Mouse (Mus musculus) gastrocnemius, postnatal 4 days (tissue): ENCODE measurements at regions not wholly inside any gene's neighbourhood (a gene's known extent, or its start where the extent isn't known, plus 50 kb on each side); places are given as distances from the start of the nearest gene placed in this dataset.

Source experiments
- DNase-seq, 2 experiments: peaks; one replicate each; pipeline ENCODE4 v3.0.0; 2021 to 2022; ENCODE audit warnings: low spot score in 2 of 2, mixed read lengths in 2 of 2

DNA sequence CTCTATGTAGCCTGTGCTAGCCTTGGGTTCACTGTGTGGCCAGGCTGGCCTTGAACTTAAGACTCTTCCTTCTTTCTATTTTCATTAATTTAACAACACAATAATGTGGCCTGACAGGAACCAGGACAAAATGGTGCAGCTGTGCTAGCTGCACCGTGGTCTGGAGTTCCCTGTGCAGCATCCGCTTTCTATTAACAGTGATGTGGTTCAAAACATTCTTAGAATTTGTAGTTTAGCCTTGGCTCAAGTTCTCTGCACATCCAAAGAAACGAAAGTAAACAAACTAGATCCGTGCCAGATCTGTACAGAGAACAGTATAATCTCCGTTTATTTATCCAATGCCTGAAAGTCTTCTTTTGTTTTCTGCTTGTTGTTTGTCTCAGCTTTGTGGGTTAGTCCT is 88.5 kb downstream of the Irx1 start:
- DNase-seq = no peak

DNA sequence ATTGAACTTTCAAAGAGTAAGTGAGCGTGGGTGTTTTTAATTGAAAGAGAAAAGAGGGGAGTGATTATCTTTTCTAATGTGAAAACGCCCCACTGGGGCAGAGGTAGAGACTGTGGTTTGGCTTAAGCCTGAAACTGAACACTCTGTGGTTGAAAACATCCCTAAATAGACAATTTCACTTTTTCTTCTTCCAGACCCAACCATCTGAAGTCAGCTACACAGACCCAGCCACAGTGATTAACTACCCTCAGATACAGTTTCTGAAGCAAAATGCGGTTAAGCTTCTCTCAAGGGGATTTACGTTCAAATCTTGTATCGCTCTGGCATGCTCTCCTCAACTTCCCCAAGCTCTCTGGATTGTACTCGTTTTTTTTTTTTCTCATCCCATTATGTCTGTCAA is 94.8 kb downstream of the Irx1 start:
- no peak for DNase-seq

DNA sequence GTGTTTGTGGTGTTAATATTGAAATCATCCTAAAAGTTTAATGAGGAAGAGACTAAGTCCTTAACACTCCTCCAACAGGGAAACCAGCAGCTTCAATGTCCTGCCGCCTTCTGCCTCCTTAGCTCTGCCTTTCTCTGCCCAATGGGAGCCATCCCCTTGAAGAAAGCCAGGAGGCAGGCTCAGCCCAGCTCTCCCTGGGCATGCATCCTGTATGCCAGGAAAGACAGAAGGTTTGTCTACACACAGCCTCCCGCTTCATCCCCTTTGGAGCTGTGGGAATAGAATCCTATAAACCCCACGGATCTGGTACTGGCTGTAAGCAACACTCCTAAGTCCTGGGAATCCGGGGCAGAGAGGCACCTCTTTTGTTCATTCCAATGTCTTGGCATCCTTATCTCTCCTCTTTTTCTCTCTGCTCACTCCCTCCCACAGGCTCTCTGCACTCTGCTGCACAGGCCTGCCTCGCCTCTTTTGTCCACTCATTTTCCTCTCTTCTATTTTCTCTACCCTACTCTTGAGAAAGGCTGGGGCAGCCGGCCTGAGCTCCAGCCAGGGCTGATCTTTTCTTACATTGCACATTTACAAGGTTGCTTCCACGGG is 110.0 kb downstream of the Irx1 start:
- no peak for DNase-seq

DNA sequence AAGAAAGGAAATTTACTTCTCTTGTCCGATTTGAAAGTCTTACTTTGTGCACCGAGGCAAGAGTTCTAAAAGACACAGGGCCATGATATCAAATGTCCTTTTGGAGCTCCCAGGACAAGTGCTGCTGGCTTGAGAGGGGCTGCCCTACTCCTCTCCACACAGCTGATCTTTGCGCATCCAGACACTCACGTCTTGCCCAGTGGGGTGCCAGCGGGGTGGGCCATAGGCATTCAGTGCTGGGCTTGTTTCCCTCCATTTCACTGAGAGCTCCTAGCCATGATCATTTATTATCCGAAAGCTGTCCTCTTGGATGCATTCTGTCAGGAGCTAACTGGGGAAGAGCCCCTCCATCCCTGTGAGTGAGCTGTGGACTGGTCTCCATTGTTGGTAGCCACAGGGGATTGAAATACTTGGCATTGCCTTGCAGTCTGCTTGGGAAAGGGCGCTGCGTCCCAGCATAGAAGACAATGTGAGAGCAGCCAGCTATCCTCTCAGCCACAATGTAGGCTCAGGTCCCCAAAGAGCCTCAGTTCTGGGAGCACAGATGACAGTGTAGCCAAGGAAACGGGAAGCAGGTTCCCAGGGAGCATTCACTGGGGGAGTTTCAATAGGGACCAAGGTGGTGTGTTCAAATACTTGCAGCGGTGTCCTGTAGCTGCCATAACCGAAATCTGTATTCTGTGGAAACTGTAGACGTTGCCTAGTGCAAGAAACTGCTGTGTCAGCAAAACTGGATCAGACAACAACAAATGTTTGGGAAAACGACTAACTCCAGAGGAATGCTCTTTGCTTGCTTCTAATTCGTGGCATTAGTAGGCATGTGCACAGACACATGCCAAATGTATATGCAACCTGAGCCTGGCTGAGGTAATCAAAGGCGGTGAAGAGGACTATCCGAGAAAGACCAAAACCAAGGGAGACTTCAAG is 159.2 kb downstream of the Irx1 start:
- DNase-seq = no peak

DNA sequence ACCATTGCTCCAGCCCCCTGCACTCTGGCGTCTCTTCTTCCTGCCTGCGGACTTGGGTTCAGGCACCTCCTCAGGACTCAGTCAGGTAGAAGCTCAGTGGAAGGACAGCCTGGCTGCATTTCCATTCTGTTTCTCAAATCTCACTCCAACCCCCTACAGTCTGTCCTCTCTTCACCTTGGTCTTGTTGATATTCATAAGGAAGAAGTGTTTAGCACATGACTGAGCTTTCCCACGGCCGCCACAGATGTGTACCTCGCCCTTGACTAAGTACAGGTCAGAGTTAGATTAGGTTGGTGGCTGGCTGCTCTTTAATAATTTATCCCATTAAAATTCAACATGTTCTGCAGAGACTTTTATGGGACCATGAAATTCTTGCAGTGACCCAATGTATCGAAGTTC is 165.2 kb downstream of the Irx1 start:
- no peak for DNase-seq

DNA sequence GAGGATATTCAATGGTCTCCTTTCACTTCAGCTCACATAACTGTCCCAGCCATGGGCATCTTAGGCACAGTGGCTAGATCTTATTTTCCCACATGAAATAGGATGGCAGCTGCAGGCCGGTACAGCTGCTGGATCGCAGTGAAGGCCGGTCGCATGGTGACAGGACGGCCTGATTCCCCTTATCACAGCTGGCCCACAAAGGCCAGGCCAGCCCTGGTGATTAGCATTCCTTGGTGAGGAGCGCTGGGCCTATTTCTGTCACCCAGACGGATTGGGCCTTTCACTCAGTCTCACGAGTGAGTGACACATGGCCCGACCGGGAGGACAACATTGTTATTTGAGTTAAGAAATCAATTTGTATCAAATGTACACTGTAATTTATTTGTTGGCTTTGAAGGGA is 178.8 kb downstream of the Irx1 start:
- no peak for DNase-seq

DNA sequence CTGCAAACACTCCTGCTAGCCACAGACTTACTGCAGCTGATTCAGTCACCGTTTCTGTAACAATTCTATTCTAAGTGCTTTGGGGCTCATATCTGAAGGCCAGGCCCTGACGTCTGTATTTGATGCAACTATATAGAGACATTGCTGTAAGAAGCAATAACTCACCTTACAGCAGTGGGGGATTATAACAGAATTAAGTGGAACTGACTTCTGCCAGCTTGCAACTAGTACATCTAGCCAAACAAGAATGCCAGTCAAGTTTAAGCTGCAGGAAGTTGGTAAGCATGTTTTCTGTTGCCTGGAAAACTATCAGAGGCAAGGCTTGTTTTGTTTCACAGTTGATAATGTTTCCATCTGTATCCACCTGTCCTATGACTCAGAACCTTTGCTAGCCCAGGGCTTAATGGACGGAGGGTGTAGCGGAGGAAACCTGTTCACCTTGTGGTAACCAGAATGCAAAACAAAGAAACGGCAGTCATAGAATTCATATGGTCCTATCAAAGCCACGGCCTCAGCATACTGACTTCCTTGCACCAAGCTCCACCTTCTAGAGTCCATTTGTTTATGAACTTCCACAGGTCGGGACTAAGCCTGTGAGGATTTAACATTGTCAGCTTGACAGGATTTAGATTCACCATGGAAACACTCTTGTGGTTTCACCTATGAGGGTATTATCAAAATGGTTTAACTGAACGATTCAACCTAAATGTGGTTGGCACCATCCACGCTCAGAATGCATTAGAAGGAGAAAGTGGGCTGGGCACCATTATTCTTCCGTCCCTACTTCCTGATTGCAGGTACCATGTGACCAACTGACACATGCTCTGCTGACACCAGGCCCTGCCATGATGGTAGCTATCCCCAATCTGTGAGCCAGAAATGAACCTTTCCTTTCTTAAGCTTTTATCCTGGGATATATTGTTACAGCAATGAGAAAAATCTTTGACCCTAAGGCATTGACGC is 216.2 kb downstream of the Irx1 start:
- DNase-seq = no peak

DNA sequence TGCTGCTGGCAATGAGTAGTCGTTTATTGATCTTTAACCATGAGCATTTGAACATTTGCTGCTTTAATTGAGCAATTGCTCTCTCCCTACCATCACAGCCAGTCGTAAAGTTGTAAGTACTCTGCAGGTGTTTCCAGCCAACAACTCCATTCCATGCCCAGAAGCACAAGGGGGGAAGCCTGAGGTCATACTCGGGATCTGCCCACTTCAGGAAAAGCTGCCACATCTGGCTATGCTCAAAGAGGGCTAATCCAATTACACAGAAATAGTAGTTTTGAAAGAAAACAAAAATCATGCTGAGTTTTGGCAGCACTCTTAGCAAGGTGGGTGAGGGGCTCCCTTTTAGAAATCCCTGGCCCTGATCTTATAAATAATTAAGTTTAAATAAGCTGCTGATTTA is 217.0 kb downstream of the Irx1 start:
- DNase-seq = no peak

DNA sequence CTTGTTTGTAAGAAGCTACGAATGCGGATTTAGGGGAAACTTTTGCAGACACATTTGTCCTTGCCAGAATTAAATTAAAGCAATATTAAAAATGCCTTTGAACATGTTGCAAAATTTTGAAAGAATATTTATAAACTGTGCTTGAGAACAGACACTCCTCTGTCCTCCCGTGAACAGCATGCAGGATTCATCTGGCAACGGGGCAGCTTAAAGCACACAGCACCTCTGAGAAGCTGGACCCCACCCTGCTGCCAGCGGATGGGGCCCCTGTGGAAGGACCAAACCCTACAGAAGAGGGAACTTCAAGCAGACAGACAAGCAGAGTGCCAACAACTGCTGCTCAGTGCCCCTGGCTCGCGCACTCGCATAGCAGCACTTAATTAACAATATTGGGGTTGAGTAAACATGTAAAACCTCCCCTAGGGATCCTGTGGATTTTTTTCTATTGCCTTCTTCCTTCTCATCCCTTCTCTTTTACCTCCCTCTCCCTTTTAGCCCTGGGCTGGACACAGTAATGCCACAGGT is 226.6 kb downstream of the Irx1 start:
- no peak for DNase-seq

DNA sequence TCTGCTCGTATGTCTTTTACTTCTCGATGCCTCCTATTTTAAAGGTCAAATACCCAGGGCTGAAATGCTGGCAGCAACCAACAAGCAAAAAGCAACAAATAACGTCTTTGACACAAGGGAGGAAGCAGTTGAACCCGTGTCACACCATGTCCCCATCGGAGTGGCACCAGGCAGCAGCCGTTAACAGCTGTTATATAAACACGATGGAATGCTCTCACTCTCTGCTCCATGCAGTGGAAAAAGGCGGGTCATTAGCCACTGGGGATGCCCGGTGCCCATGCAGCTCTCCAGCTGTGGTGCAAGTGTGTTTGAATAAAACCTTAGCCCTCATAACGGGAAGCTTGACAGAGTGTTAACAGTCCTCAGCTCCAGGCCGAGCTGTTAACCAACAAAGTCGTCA is 229.3 kb downstream of the Irx1 start:
- no peak for DNase-seq

DNA sequence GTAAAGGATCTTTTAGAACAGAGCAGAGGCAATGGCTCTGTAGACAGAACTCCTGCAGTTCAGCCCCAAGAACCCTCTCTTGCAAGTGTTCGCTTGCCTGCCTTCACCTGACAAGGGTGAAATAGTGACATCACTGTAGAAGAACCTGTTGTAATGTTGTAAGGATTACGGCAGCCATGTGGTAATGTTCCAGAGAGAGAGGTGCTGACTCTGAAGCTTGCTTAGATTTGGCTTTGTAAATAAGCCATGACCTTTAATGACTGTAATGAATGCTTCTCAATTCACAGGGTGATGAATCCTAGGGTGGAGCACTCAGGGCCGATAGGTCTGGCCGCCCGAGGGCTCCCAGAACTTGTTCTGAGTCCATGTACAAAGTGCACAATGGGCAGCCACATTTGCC is 230.2 kb downstream of the Irx1 start:
- DNase-seq = no peak

DNA sequence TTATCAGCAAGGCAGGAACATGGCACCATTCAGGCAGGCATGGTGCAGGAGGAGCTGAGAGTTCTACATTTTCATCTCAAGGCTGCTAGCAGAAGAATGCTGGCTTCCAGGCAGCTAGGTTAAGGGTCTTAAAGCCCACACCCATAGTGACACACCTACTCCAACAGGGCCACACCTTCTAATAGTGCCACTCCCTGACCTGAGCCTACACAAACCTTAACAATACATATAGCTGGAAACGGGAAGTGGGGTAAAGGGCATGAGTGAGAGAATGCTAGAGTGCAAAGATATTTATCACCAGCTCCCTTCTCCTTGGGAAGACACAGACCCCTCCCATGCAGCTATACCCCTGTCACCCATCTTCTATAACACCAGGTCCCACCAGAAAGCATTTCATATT is 230.6 kb downstream of the Irx1 start:
- no peak for DNase-seq

DNA sequence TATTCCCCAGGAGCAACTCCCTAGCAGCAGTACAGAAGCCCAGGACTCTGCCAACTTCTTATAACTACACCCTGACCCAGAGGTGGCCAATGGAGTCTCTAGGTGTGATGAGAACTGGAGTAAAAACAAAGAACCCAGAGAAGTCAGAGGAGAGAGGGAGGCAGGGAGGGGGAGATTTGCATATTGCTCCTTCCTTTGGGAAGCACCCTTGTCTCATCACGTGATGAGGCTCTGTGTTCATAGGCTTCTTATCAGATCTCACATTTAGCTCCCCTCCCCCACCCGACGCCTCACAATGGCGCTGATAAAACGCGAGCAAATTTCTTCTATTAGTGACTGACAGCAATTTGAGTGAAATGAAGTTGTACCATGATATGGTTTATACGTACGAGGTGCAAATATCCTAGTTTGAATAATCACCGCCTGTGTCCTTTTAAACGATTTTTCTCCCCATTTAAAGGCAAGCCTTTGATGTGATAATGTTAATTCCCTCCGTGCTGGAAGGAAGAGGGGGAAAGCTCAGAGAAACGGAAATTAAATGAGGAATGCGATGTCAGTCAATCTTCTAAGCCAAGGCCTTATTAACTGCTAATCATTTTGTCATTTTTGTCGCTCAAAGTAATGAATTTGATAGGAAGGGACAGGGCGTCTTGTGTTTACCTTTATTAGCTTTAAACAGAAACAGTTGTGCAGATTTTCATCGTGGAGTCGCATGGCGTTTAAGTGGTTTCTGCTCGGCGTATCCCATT is 273.3 kb downstream of the Irx1 start:
- no peak for DNase-seq

DNA sequence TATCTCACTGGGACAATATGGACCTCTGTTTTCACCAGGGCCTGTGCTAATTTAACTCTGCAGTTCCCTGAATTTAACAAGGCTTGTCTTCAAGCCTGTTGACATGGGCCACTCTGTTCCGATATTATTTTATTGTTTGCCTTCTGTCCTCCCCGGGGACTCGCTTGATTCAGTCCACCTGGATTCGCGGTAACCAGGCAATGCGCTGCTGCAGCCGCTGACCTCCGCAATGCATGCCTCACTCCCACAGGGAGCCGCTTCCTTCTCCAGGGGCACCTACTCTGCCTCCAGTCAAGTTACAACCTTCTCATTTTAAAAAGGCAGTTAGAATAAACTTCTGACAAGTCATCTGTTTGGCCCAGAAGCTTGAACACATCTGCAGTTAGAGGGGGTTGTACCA is 274.3 kb downstream of the Irx1 start:
- DNase-seq = no peak

DNA sequence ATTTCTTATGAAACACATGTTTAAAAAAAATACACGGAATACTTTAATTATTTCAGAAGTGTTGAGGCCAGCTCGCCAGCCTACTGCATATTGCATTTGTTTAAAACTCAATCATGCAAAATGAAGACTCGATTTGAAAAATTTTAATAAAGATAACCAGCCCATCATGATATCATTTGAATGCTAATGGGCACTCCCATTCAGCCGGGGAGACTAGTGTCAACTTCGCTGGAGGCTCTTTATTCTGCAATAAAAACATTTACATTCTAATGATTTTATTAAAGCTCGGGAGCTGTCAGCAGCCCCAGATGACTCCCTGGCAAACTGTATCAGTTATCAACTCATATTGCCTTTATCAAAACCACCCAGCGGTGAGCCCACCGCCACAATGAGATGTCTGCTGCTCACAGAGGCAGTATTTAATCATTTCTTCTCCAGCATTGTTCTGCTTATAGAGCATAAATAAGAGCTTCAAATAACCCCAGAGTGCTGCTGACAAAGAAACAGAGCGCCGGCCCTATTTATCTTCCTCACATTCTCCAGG is 287.4 kb downstream of the Irx1 start:
- no peak for DNase-seq

DNA sequence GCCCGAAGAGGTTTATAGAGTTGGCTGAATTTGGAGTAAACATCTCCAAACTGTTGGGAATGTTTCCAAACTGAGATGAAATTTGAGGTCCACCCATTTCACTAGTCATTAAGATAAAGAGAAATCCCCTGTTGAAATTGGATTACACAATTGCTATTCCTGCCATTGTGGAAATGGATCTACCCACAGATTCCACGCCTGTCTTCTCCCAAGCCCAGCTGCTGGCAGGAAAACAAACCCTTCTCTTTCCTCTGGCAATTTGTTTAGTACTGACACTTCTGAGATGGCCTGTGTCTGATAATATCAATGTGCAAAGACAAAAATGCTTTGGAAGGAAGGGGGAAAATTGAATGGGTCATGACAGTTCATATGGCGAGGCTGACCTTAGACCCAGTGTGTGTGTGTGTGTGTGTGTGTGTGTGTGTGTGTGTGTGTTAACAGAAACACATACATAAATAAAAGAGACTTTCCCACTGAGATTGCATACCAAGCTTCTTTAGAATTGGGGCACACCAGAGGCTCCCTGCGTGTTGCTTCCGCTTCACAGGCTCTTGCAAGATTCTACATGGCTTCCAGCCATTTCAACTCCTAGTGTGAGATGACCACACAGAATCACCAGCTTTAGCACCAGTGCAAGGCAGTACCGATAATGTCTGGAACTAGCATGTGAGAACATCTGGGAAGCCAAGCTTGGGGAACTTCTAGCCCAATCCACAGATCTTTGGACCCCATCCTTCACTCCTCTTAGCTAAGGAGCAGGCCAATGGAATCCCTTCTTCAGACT is 293.4 kb downstream of the Irx1 start:
- DNase-seq = peak in 1 of 2 experiments; percentile 47

DNA sequence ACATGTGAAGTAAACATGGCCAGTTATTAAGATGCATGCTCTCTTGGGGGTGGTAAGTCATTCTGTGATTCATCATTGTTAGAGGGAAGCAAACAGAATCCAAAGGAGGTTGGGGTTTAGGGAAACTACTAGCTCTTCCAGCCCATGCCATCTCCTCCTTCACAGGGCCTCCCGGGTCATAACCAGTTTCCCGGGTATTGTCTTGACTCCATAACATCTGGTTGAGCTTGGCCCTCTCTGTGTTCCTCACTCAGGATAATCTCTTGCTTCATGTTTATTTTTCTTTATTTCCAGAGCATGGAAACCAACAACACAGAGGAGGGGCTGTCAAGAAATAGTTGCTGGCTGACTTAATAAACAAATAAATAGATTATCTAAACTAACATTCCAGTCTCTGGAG is 295.3 kb downstream of the Irx1 start:
- no peak for DNase-seq

DNA sequence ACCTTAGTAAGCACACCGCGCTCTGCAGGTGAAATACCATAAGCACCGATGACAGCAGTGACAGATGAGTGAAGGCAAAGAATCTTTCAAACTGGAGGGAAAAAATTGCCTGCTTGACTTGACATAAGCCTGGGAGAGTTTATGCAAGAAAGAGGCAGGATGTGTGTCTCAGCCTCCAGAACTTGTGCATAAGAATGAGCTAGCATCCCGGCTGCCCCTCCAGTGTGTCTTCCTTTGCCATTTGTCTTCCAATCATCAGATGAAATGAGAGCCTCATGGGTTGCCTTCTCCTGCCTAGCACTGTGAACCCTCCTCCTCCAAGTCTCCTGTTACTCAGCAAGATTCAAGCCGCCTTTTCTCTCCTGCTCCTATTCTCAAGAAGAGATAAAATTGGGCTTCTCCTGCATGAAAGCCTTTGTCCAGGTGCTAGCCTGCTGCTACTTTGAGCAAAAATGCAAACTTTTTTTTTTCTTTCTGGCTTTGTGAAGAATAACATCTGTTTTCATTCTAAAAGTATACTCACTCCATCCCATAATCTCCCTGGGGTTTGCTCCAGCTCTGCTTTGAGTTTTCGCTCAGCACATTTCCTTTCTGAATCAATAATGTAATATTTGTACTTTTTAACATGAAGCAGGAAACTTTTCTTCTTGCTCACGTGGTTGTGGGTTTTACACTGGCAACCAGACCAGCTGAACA is 298.2 kb downstream of the Irx1 start:
- no peak for DNase-seq

DNA sequence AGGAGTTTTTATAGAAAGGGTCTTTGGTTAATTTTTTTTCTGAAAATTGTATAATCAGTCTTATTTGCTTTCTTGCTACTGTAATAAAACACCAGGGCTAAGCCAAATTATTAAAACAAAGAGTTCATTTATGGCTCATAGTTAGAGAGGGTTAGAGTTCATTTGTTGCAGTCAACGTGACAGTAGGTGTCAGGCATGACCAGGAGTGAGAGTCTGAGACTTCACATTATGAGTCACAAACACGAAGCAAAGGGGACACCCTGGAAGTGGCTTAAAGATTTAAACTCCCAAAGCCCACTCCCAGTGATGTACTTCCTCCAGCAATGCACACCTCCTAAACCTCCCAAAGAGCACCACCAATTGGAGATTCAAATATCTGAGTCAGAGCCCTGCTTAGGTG is 305.6 kb downstream of the Irx1 start:
- no peak for DNase-seq
